In the genomic region with DNA sequence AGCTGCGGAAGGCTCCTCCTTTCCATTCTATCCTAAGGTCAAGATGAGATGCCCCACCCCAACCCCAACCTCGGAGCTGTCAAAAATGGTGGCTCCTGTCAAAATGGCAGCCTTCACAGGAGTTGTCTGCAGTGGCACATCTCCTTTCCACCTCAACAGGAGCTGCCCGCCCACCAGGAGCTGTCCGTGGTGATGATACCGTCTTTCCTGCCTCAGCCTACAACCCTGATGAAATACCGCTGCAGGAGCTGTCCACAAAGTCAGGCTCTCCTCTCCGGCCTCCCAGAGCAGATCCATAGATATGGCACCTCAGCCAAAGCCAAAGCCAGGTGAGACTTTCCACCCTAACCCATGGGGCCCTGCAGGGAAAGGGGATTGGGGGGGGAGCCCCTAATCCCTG, we compare ENCODE assay signal across 23 mouse cellular contexts. TPM values are rescaled to one million over a fixed set of nuclear protein-coding genes. Genes with fewer than 3 reads are reported as not detected.
DNase-seq lines count a peak whose midpoint lies in the region; TF ChIP-seq lines count a peak whose summit lies in the region.
"Had no signal": no experiment of that assay in that cellular context is flagged by ENCODE, and none has a peak within 500 bp of the region (broad histone marks: within the 10 kb centered on the region; RNA-seq: fewer than 3 reads in every experiment).

No protein-coding gene starts in this region.

- H3K27ac ChIP-seq in CH12.LX (ENCODE audit: insufficient read depth, low read depth): no peak overlapping the region
- H3K27ac ChIP-seq: embryonic facial prominence, embryonic 13.5 days; gastrocnemius, adult 2 months; hindbrain, embryonic 10.5 days; hindbrain, embryonic 15.5 days had no signal

- H3K4me1 ChIP-seq in CH12.LX (ENCODE audit: control insufficient read depth in 1 of 2, insufficient read depth in 2 of 2): peaks cover 2 to 26% of the 10 kb centered on the region in 2 experiments; a peak in 2 of 4 replicates

- no peak overlapping the region for H3K4me2 ChIP-seq in CH12.LX (ENCODE audit: insufficient read depth, low read depth, poor library complexity, severe bottlenecking)
- H3K4me2 ChIP-seq: embryonic facial prominence, embryonic 13.5 days; heart, embryonic 12.5 days; hindbrain, embryonic 15.5 days had no signal

- no peaks in the 10 kb centered on the region for H3K27me3 ChIP-seq in CH12.LX (replicated peaks)
- H3K27me3 ChIP-seq: embryonic facial prominence, embryonic 13.5 days; heart, embryonic 12.5 days; hindbrain, embryonic 15.5 days had no signal

- H3K4me3 ChIP-seq in CH12.LX (replicated peaks in 1 of 3; ENCODE audit: low read depth in 2 of 3, low read length in 2 of 3, poor library complexity in 1 of 3): no peak overlapping the region
- H3K4me3 ChIP-seq: embryonic facial prominence, embryonic 13.5 days; gastrocnemius, adult 2 months; heart, embryonic 12.5 days; hindbrain, embryonic 10.5 days; hindbrain, embryonic 15.5 days had no signal

- no peak overlapping the region for H3K9ac ChIP-seq in CH12.LX (ENCODE audit: insufficient read depth, low read depth)
- H3K9ac ChIP-seq: embryonic facial prominence, embryonic 13.5 days; heart, embryonic 12.5 days; hindbrain, embryonic 15.5 days had no signal

- peaks cover 11% of the 10 kb centered on the region for H3K79me2 ChIP-seq in CH12.LX (replicated peaks; ENCODE audit: control insufficient read depth, extremely low read depth, insufficient read depth, poor library complexity, severe bottlenecking)

- peak; percentile 22 for DNase-seq in 416B (ENCODE audit: low read depth)
- no peak for DNase-seq in CH12.LX (ENCODE audit: extremely low read depth)
- peak; percentile 76 for DNase-seq in R1 (ENCODE audit: low read depth, low spot score)
- peak; percentile 42 for DNase-seq in yolk sac, embryonic 10.5 days (ENCODE audit: low spot score)
- no peak for DNase-seq in cerebellum, adult 18-20 months
- no peak for DNase-seq in layer of hippocampus, adult 18-20 months (ENCODE audit: low spot score in 2 of 2)
- DNase-seq: adrenal gland, adult 2 months; adrenal gland, postnatal 25 days; B cell, adult 2 months; cerebellum, adult 8-10 months; cerebellum, postnatal 14 days; gastrocnemius, adult 2 months; gastrocnemius, postnatal 25 days had no signal

- no peak for TF ChIP-seq EP300 in CH12.LX (IDR thresholded peaks at IDR 0.05; ENCODE audit: low read length)

- TF ChIP-seq CTCF in CH12.LX (conservative IDR thresholded peaks at IDR 0.05 in 1 of 2, IDR thresholded peaks at IDR 0.05 in 1 of 2; ENCODE audit: low read depth in 2 of 2, low read length in 2 of 2): no peak

- dilution Hi-C loops in CH12.LX (cut with MboI; ENCODE audit: extremely low pct_ligation_motif_present, extremely low pct_unique_long_range_greater_than_20kb, low sequenced_read_pairs): no loop called here

- peaks cover 0 to 5% of the 10 kb centered on the region in 2 experiments for H3K36me3 ChIP-seq in CH12.LX (replicated peaks in 1 of 2; ENCODE audit: control insufficient read depth in 1 of 2, insufficient read depth in 1 of 2, low read length in 1 of 2)
- H3K36me3 ChIP-seq: hindbrain, embryonic 10.5 days; hindbrain, embryonic 15.5 days had no signal

- TF ChIP-seq POLR2A in CH12.LX (IDR thresholded peaks at IDR 0.05; ENCODE audit: low read depth, low read length): no peak

- H3K9me3 ChIP-seq in CH12.LX (replicated peaks; ENCODE audit: low read length): no peaks in the 10 kb centered on the region
- H3K9me3 ChIP-seq: embryonic facial prominence, embryonic 13.5 days; heart, embryonic 12.5 days; hindbrain, embryonic 10.5 days; hindbrain, embryonic 15.5 days had no signal

- TF ChIP-seq RAD21 in CH12.LX (IDR thresholded peaks at IDR 0.05; ENCODE audit: low read depth, low read length): no peak

- in situ Hi-C loops in CH12.LX (cut with MboI; ENCODE audit: low pct_ligation_motif_present, low pct_unique_long_range_greater_than_20kb, low sequenced_read_pairs): loop anchor here (5.0 kb wide), 1 partner anchor 37 kb away; a partner anchor contains a TSS

TF ChIP-seq in CH12.LX, 34 proteins besides CTCF, POLR2A, EP300 and RAD21:
- peak; percentile 33; the same call in 1 of the 2 replicates for TF ChIP-seq SIN3A (IDR thresholded peaks at IDR 0.05; ENCODE audit: low read length)
- TF ChIP-seq UBTF (IDR thresholded peaks at IDR 0.05; ENCODE audit: low read depth, low read length): no peak

RNA-seq across cellular contexts. Expression of a gene that starts 3.6 kb away (rescaled TPM):
- total RNA-seq in CH12.LX (2012; rRNA removed) (9.6 and 10.4 TPM in 2 replicates), CH12.LX (2014; rRNA removed) (8.5 and 9.2 TPM in 2 replicates)
- 7.7 and 7.9 TPM in 2 replicates for polyA plus RNA-seq in CH12.LX (2012; ENCODE audit: insufficient read length, low read depth)
- 10 to 100 TPM; 20.4 TPM for total RNA-seq in layer of hippocampus, adult 18-20 months (2021)

RNA-seq across cellular contexts. Expression of a gene that starts 19.1 kb away (rescaled TPM):
- total RNA-seq in CH12.LX (2012; rRNA removed): 0.50 and 0.76 TPM in 2 replicates
- total RNA-seq in CH12.LX (2014; rRNA removed): 0.54 TPM in 2 replicates
- 0.45 and 0.76 TPM in 2 replicates for polyA plus RNA-seq in CH12.LX (2012; ENCODE audit: insufficient read length, low read depth)
- total RNA-seq in layer of hippocampus, adult 18-20 months (2021): 10 to 100 TPM; 10.3 to 10.6 TPM

RNA-seq across cellular contexts. Expression of a gene that starts 37.9 kb away (rescaled TPM):
- total RNA-seq in CH12.LX (2012; rRNA removed) (0.04 TPM in 1 of 2 replicates, not detected in the other), CH12.LX (2014; rRNA removed) (not detected in 2 replicates)
- not detected in 2 replicates for polyA plus RNA-seq in CH12.LX (2012; ENCODE audit: insufficient read length, low read depth)
- under 1 TPM in 1 of 2 experiments, not detected in 1; 0.15 TPM for total RNA-seq in layer of hippocampus, adult 18-20 months (2021)
- total RNA-seq: adrenal gland, adult 2 months; adrenal gland, postnatal 25 days; gastrocnemius, adult 2 months; gastrocnemius, postnatal 25 days; granulocyte monocyte progenitor cell, adult 5-6 weeks; heart, adult 8-10 months; heart, postnatal 25 days had no signal
- polyA plus RNA-seq: adrenal gland, adult 2 months; CD4-positive, CD25-positive, alpha-beta regulatory T cell, adult 4 months; embryonic facial prominence, embryonic 13.5 days; heart, embryonic 12.5 days; heart, embryonic 16.5 days; intestine, embryonic 16.5 days had no signal

RNA-seq across cellular contexts. Expression of a gene that starts 51.2 kb away (rescaled TPM):
- total RNA-seq in CH12.LX (2012; rRNA removed) (7.6 and 7.8 TPM in 2 replicates), CH12.LX (2014; rRNA removed) (4.1 and 5.8 TPM in 2 replicates)
- polyA plus RNA-seq in CH12.LX (2012; ENCODE audit: insufficient read length, low read depth): 4.4 and 4.6 TPM in 2 replicates
- 10 to 100 TPM; 21.1 to 23.7 TPM for total RNA-seq in layer of hippocampus, adult 18-20 months (2021)

Comparison
In these comparisons a context has a peak if more than half of its experiments do, and no peak if none do; other contexts are left out.
1. DNase-seq: peak in 416B (single experiment), R1 (single experiment) and yolk sac, embryonic 10.5 days (single experiment); none in CH12.LX (single experiment), cerebellum, adult 18-20 months (0 of 2) and layer of hippocampus, adult 18-20 months (0 of 2).
2. RNA of a gene that starts 19.1 kb away (total RNA-seq): 10.3 to 10.6 TPM in layer of hippocampus, adult 18-20 months; 0.50 to 0.76 TPM in CH12.LX; every median in the first group is over 4 times any median in the second.